Mouse (Mus musculus): ENCODE results near the gene Rab25.
A peak's percentile ranks its signal among the peaks of the same experiment; 100 is the strongest.

GRCm38 (mm10) chr3:88509692-88510420 lies 38.2 kb downstream of the Rab25 start, which contains the start of gene Lmna:
- TF ChIP-seq POLR2A (IDR thresholded peaks at IDR 0.05; ENCODE audit: borderline replicate concordance, control insufficient read depth, low read depth, low read length) (no peak), CTCF (IDR thresholded peaks at IDR 0.05; ENCODE audit: control insufficient read depth, insufficient read depth, low read length) (peak; percentile 17; the same call in 1 of the 2 replicates)

Data from bone marrow, adult 2 months (tissue).